Mouse (Mus musculus) ES-Bruce4 (cell line): ENCODE data around the gene Hdac9.

Source experiments
- CTCF ChIP-seq: IDR thresholded peaks from one replicate; pipeline ENCODE4 v1.8.1; 2011; ENCODE audit warnings: low read depth, low read length
- POLR2A ChIP-seq: IDR thresholded peaks from one replicate; pipeline ENCODE4 v1.8.1; 2011; ENCODE audit warnings: low read length; ENCODE audit not compliant: insufficient read depth

DNA sequence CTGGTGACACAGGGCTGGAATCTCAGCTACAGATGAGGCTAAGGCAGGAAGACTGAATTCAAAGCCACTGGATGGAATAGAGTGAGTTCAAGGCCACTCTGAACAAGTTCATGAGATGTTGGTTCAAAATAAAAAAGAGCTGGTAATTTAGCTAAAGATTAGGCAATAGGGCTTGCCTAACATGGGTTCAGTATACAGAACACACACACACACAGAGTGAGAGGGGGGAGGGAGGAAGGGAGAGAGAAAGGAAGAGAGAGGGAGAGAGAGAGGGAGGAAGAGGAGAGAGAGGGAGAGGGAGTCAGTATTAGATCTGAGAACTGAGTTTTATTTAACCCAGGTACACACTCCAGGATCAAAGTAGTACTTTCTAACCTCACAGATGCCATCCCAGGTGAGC, 115.1 kb downstream of the Hdac9 start:
- no peak for TF ChIP-seq POLR2A
- TF ChIP-seq CTCF, result no peak
